ENCODE assay signal across 9 mouse cellular contexts in genomic region chr5:104158332-104159052, GRCm38 (mm10). TPM values are rescaled to one million over a fixed set of nuclear protein-coding genes. Genes with fewer than 3 reads are reported as not detected.
A peak's percentile ranks its signal among the peaks of the same experiment; 100 is the strongest.
DNase-seq lines count a peak whose midpoint lies in the region; ATAC-seq and TF ChIP-seq lines count a peak whose summit lies in the region.
"Had no signal": no experiment of that assay in that cellular context is flagged by ENCODE, and none has a peak within 500 bp of the region (broad histone marks: within the 10 kb centered on the region; RNA-seq: fewer than 3 reads in every experiment).

No protein-coding gene starts in this region.

- DNase-seq in lung, embryonic 14.5 days, result peak; percentile 46
- DNase-seq in lung, postnatal 14 days, result no peak
- DNase-seq in cerebellum, postnatal 14 days, result peak; percentile 28
- DNase-seq in layer of hippocampus, adult 18-20 months (ENCODE audit: low spot score in 2 of 2), result peak; percentile 75 to 89
- DNase-seq in right cerebral cortex, postnatal 14 days, result peak; percentile 20
- DNase-seq in forebrain, embryonic 11.5 days (ENCODE audit: low spot score), result no peak
- no peak for DNase-seq in heart, embryonic 10.5 days (ENCODE audit: low spot score)

- H3K4me1 ChIP-seq in lung, embryonic 14.5 days (ENCODE audit: insufficient read depth), result peaks cover 8% of the 10 kb centered on the region; the same call in 1 of the 2 replicates
- H3K4me1 ChIP-seq in forebrain, embryonic 11.5 days (replicated peaks; ENCODE audit: control insufficient read depth, insufficient read depth, low read length), result no peaks in the 10 kb centered on the region
- H3K4me1 ChIP-seq in heart, embryonic 10.5 days, result no peaks in the 10 kb centered on the region
- H3K4me1 ChIP-seq: midbrain, embryonic 12.5 days; stomach, embryonic 15.5 days had no signal

- no peak overlapping the region for H3K27ac ChIP-seq in lung, embryonic 14.5 days (ENCODE audit: low read depth)
- H3K27ac ChIP-seq in forebrain, embryonic 11.5 days (ENCODE audit: low read depth, low read length), result no peak overlapping the region
- H3K27ac ChIP-seq in heart, embryonic 10.5 days, result no peak overlapping the region
- H3K27ac ChIP-seq: midbrain, embryonic 12.5 days; stomach, embryonic 15.5 days had no signal

- no peaks in the 10 kb centered on the region for H3K36me3 ChIP-seq in lung, embryonic 14.5 days (ENCODE audit: insufficient read depth)
- no peaks in the 10 kb centered on the region for H3K36me3 ChIP-seq in forebrain, embryonic 11.5 days (ENCODE audit: control insufficient read depth, insufficient read depth, low read length)
- no peaks in the 10 kb centered on the region for H3K36me3 ChIP-seq in heart, embryonic 10.5 days
- H3K36me3 ChIP-seq: midbrain, embryonic 12.5 days; stomach, embryonic 15.5 days had no signal

- no peaks in the 10 kb centered on the region for H3K27me3 ChIP-seq in lung, embryonic 14.5 days (ENCODE audit: insufficient read depth, low read length)
- no peaks in the 10 kb centered on the region for H3K27me3 ChIP-seq in forebrain, embryonic 11.5 days (ENCODE audit: control insufficient read depth, insufficient read depth, low read length)
- H3K27me3 ChIP-seq in heart, embryonic 10.5 days (ENCODE audit: insufficient read depth, poor library complexity, severe bottlenecking), result no peaks in the 10 kb centered on the region
- H3K27me3 ChIP-seq: midbrain, embryonic 12.5 days; stomach, embryonic 15.5 days had no signal

- TF ChIP-seq CTCF in lung, embryonic 14.5 days (IDR thresholded peaks at IDR 0.05; ENCODE audit: low read depth), result no peak

- no peak overlapping the region for H3K9ac ChIP-seq in lung, embryonic 14.5 days
- H3K9ac ChIP-seq in forebrain, embryonic 11.5 days (ENCODE audit: low read length), result no peak overlapping the region
- H3K9ac ChIP-seq: midbrain, embryonic 12.5 days; stomach, embryonic 15.5 days had no signal

- WGBS in lung, embryonic 14.5 days, result 74% methylated on average over 7 of the region's 7 CpGs
- WGBS in forebrain, embryonic 11.5 days, result 89% methylated on average over 7 of the region's 7 CpGs
- WGBS in heart, embryonic 10.5 days, result 83% methylated on average over 7 of the region's 7 CpGs

- no peak overlapping the region for H3K4me3 ChIP-seq in lung, embryonic 14.5 days (ENCODE audit: low read depth, low read length)
- no peak overlapping the region for H3K4me3 ChIP-seq in forebrain, embryonic 11.5 days (ENCODE audit: low read depth, low read length)
- H3K4me3 ChIP-seq in heart, embryonic 10.5 days, result no peak overlapping the region
- H3K4me3 ChIP-seq: midbrain, embryonic 12.5 days; stomach, embryonic 15.5 days had no signal

- no peaks in the 10 kb centered on the region for H3K9me3 ChIP-seq in lung, embryonic 14.5 days (ENCODE audit: low read depth, low read length)
- H3K9me3 ChIP-seq in forebrain, embryonic 11.5 days (ENCODE audit: control insufficient read depth, low read length), result no peaks in the 10 kb centered on the region
- H3K9me3 ChIP-seq in heart, embryonic 10.5 days, result no peaks in the 10 kb centered on the region
- H3K9me3 ChIP-seq: midbrain, embryonic 12.5 days; stomach, embryonic 15.5 days had no signal

- ATAC-seq in lung, embryonic 14.5 days (ENCODE audit: insufficient read depth), result no peak
- ATAC-seq in forebrain, embryonic 11.5 days (replicated peaks; ENCODE audit: low FRiP score), result no peak

- H3K4me2 ChIP-seq in lung, embryonic 14.5 days, result no peak overlapping the region
- no peak overlapping the region for H3K4me2 ChIP-seq in forebrain, embryonic 11.5 days (ENCODE audit: low read depth, low read length, severe bottlenecking)
- H3K4me2 ChIP-seq: midbrain, embryonic 12.5 days; stomach, embryonic 15.5 days had no signal

RNA-seq across cellular contexts. Expression of gene Dspp, which starts 12.0 kb away (rescaled TPM):
- not detected in 2 replicates for polyA plus RNA-seq in lung, embryonic 14.5 days (2014; fragmentation: Nextera tagmentation; extraction: Ambion mirVana)
- total RNA-seq in layer of hippocampus, adult 18-20 months (2021), result under 1 TPM in 1 of 2 experiments, not detected in 1; 0.08 TPM
- polyA plus RNA-seq in forebrain, embryonic 11.5 days (2014; fragmentation: Nextera tagmentation; extraction: Ambion mirVana), result not detected in 2 replicates
- not detected in 2 replicates for polyA plus RNA-seq in heart, embryonic 10.5 days (2016; fragmentation: Nextera tagmentation; extraction: Ambion mirVana)
- polyA plus RNA-seq: midbrain, embryonic 12.5 days; stomach, embryonic 15.5 days had no signal

RNA-seq across cellular contexts. Expression of gene Dmp1, which starts 43.9 kb away (rescaled TPM):
- polyA plus RNA-seq in lung, embryonic 14.5 days (2014; fragmentation: Nextera tagmentation; extraction: Ambion mirVana), result 0.47 and 0.86 TPM in 2 replicates
- 1 to 10 TPM; 7.5 to 7.7 TPM for total RNA-seq in layer of hippocampus, adult 18-20 months (2021)
- 0.72 and 0.77 TPM in 2 replicates for polyA plus RNA-seq in forebrain, embryonic 11.5 days (2014; fragmentation: Nextera tagmentation; extraction: Ambion mirVana)
- 0.06 TPM in 1 of 2 replicates, not detected in the other for polyA plus RNA-seq in heart, embryonic 10.5 days (2016; fragmentation: Nextera tagmentation; extraction: Ambion mirVana)

RNA-seq across cellular contexts. Expression of gene Sparcl1, which starts 45.0 kb away (rescaled TPM):
- 296 and 307 TPM in 2 replicates for polyA plus RNA-seq in lung, embryonic 14.5 days (2014; fragmentation: Nextera tagmentation; extraction: Ambion mirVana)
- total RNA-seq in layer of hippocampus, adult 18-20 months (2021), result 1,000 to 10,000 TPM; 1,467 to 1,533 TPM
- polyA plus RNA-seq in forebrain, embryonic 11.5 days (2014; fragmentation: Nextera tagmentation; extraction: Ambion mirVana), result 23.3 and 24.1 TPM in 2 replicates
- 11.4 and 17.7 TPM in 2 replicates for polyA plus RNA-seq in heart, embryonic 10.5 days (2016; fragmentation: Nextera tagmentation; extraction: Ambion mirVana)

Comparison
In these comparisons a context has a peak if more than half of its experiments do, and no peak if none do; other contexts are left out.
1. DNase-seq: peak in lung, embryonic 14.5 days (single experiment), cerebellum, postnatal 14 days (2 of 2), layer of hippocampus, adult 18-20 months (2 of 2) and right cerebral cortex, postnatal 14 days (single experiment); none in lung, postnatal 14 days (single experiment), forebrain, embryonic 11.5 days (single experiment) and heart, embryonic 10.5 days (single experiment).
2. RNA of gene Sparcl1, which starts 45.0 kb away (polyA plus RNA-seq): 296 to 307 TPM in lung, embryonic 14.5 days; 23.3 to 24.1 TPM in forebrain, embryonic 11.5 days and 11.4 to 17.7 TPM in heart, embryonic 10.5 days; every median in the first group is over 10 times any median in the second.